Mouse (Mus musculus): ENCODE data around the gene Hnrnpm.

- TF ChIP-seq HCFC1 (IDR thresholded peaks at IDR 0.05; ENCODE audit: low read depth, low read length) = no peak
- TF ChIP-seq TCF12 (IDR thresholded peaks at IDR 0.05; ENCODE audit: low read depth, low read length) = no peak
- no peak for TF ChIP-seq EP300 (IDR thresholded peaks at IDR 0.05; ENCODE audit: low read length)
- no peak for TF ChIP-seq POLR2A (IDR thresholded peaks at IDR 0.05; ENCODE audit: low read depth, low read length)
- TF ChIP-seq MEF2A (IDR thresholded peaks at IDR 0.05; ENCODE audit: borderline replicate concordance, low read depth, low read length) = no peak
- no peak for TF ChIP-seq ELF1 (IDR thresholded peaks at IDR 0.05; ENCODE audit: low read depth, low read length)
These were observed 41.7 kb upstream of the Hnrnpm start for GRCm38 (mm10) chr17:33728396-33728795.
